In the genomic region with DNA sequence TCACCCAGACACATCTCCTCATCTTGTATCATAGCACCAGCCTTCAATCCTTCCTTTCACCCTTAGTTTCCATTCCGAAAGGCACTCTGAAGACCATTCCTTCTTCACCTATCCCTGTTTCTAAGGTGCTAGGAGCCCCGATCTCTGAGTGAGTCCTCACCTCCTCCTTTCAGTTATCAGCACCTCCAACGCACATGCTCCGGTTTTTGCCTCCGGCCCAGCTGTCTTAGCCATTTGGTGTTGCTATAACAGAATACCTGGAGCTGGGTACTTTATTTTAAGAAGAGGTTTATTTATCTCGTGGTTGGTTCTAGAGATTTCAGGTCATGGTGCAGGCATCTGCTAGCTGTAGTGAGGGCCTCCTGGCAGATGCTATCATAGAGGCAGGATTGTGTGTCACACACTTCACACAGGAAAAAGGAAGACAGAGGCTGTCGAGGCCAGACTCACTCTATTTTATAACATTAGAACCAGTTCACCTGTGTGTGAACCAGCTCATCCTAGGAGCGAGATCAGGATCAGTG, we compare ENCODE assay signal across 15 mouse cellular contexts. TPM values are rescaled to one million over a fixed set of nuclear protein-coding genes. Genes with fewer than 3 reads are reported as not detected.
"Had no signal": no experiment of that assay in that cellular context is flagged by ENCODE, and none has a peak within 500 bp of the region (broad histone marks: within the 10 kb centered on the region; RNA-seq: fewer than 3 reads in every experiment).

No protein-coding gene starts in this region.

- DNase-seq: forebrain, postnatal 0 days; gastrocnemius, postnatal 14 days; gastrocnemius, postnatal 36 days; heart, adult 2 months; heart, postnatal 14 days; heart, postnatal 36 days; kidney, adult 11 months; kidney, adult 2 months; kidney, adult 9 months; kidney, postnatal 14 days; kidney, postnatal 36 days; layer of hippocampus, adult 9-11 months; layer of hippocampus, postnatal 36 days; left cerebral cortex, postnatal 4 days had no signal

RNA-seq across cellular contexts. Expression of gene Tcte2, which starts 34.7 kb away (rescaled TPM):
- total RNA-seq: hematopoietic stem cell, adult 5-6 weeks had no signal
